Mouse (Mus musculus) embryonic facial prominence, embryonic 10.5 days (tissue): ENCODE results near the gene Prc1. TPM values are rescaled to one million over a fixed set of nuclear protein-coding genes. Genes with fewer than 3 reads are reported as not detected.

ENCODE experiments used
- polyA plus RNA-seq: library from polyadenylated mRNA; unstranded; fragments of >200 nt; fragmentation: Nextera tagmentation; extraction: Ambion mirVana; gene quantifications from 2 replicates; pipeline ENCODE4 v1.2.1, GENCODE M21; 2016

The Prc1 gene
- polyA plus RNA-seq, 1 experiment from 2014 or later: 196 TPM

Other genes starting within 250 kb of the Prc1 start
- gene Idh2, start 179.1 kb upstream of the Prc1 start, polyA plus RNA-seq: 522 and 534 TPM in 2 replicates
- 11.4 and 11.9 TPM in 2 replicates for gene Sema4b, start 107.6 kb upstream of the Prc1 start, polyA plus RNA-seq
- 67.4 and 70.8 TPM in 2 replicates for gene Cib1, start 61.6 kb upstream of the Prc1 start, polyA plus RNA-seq
- gene Gdpgp1, start 61.6 kb upstream of the Prc1 start, polyA plus RNA-seq: 6.6 and 6.7 TPM in 2 replicates
- 0.57 and 0.89 TPM in 2 replicates for gene Ttll13, start 48.1 kb upstream of the Prc1 start, polyA plus RNA-seq
- 42.7 and 43.2 TPM in 2 replicates for gene Ngrn, start 33.2 kb upstream of the Prc1 start, polyA plus RNA-seq
- gene Vps33b, start 24.8 kb upstream of the Prc1 start, polyA plus RNA-seq: 17.3 and 18.0 TPM in 2 replicates
- gene Rccd1, start 30.0 kb downstream of the Prc1 start, polyA plus RNA-seq: 12.0 and 13.2 TPM in 2 replicates
- 51.3 and 53.3 TPM in 2 replicates for gene Unc45a, start 46.6 kb downstream of the Prc1 start, polyA plus RNA-seq
- 23.3 and 30.3 TPM in 2 replicates for gene Hddc3, start 48.7 kb downstream of the Prc1 start, polyA plus RNA-seq
- gene Man2a2, start 76.9 kb downstream of the Prc1 start, polyA plus RNA-seq: 20.2 and 21.0 TPM in 2 replicates
- 8.2 and 8.4 TPM in 2 replicates for gene Fes, start 93.5 kb downstream of the Prc1 start, polyA plus RNA-seq
- 6.0 and 6.3 TPM in 2 replicates for gene Furin, start 111.0 kb downstream of the Prc1 start, polyA plus RNA-seq
- 49.6 and 54.6 TPM in 2 replicates for gene Blm, start 240.7 kb downstream of the Prc1 start, polyA plus RNA-seq